Mouse (Mus musculus) ES-E14 (cell line): ENCODE results near the gene Flot1.

Experiments used
- CHD2 ChIP-seq: IDR thresholded peaks from 2 replicates; pipeline ENCODE4 v1.6.1; 2014; ENCODE audit warnings: mild to moderate bottlenecking, low read depth, low read length, inconsistent platforms
- HCFC1 ChIP-seq: IDR thresholded peaks from 2 replicates; pipeline ENCODE4 v1.6.1; 2012; ENCODE audit warnings: low read length, inconsistent platforms, borderline replicate concordance; ENCODE audit not compliant: insufficient read depth
- MAFK ChIP-seq: IDR thresholded peaks from 2 replicates; pipeline ENCODE4 v1.6.1; 2014; ENCODE audit warnings: mild to moderate bottlenecking, low read depth, low read length, inconsistent platforms; ENCODE audit not compliant: insufficient read depth
- ZNF384 ChIP-seq: IDR thresholded peaks from 2 replicates; pipeline ENCODE4 v1.6.1; 2012; ENCODE audit warnings: low read depth, low read length, inconsistent platforms

- TF ChIP-seq ZNF384: no peak
- TF ChIP-seq MAFK: no peak
- TF ChIP-seq HCFC1: no peak
- TF ChIP-seq CHD2: no peak
These were observed 25.1 kb downstream of the Flot1 start for GRCm38 (mm10) chr17:35848112-35848511.
